Mouse (Mus musculus): ENCODE data around the gene Sp9. TPM values are rescaled to one million over a fixed set of nuclear protein-coding genes. Genes with fewer than 3 reads are reported as not detected.
A peak's percentile ranks its signal among the peaks of the same experiment; 100 is the strongest.

Gene Sp9
- polyA plus RNA-seq, 1 experiment from 2014 or later, result 1.3 TPM

DNA sequence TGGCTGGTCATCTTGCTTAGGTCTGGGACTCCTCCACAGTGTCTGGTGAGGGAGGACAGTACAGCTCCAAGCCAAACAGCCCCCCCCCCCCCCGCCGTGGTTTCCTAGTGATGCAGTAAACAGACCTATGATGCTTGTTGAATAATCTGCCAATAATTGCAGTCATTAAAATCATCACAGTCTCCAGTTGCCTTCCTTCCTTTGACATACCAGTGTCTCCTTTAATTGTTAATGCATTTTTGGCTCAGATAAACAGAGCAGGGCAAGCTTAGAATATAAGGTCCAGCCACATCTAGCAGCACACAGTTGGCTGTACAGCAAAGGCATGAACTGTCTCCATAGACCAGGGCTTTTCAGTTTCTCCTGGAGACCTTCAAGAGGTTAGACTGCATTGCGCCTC lies 4.5 kb upstream of the Sp9 start:
- Histone ChIP-seq H3K4me1 (replicated peaks; ENCODE audit: control insufficient read depth, insufficient read depth, low read length) (peaks cover 4% of the 10 kb centered on the region; the same call in 1 of the 2 replicates), H3K36me3 (replicated peaks; ENCODE audit: control insufficient read depth, insufficient read depth) (no peaks in the 10 kb centered on the region), H3K9me3 (ENCODE audit: control insufficient read depth, low read length) (no peaks in the 10 kb centered on the region), H3K27ac (no peak overlapping the region), H3K4me3 (replicated peaks; ENCODE audit: low read length) (no peak overlapping the region), H3K9ac (no peak overlapping the region), H3K4me2 (replicated peaks) (no peak overlapping the region), H3K27me3 (ENCODE audit: control insufficient read depth, insufficient read depth, low read length) (peaks cover 91% of the 10 kb centered on the region)
- WGBS, result 26% methylated on average over 3 of the region's 3 CpGs
- no peak for ATAC-seq (ENCODE audit: low FRiP score)
- DNase-seq (ENCODE audit: low spot score), result no peak

- no peak for DNase-seq (ENCODE audit: low spot score)
- Histone ChIP-seq H3K27me3 (ENCODE audit: control insufficient read depth, insufficient read depth, low read length) (peaks cover 86% of the 10 kb centered on the region), H3K4me1 (replicated peaks; ENCODE audit: control insufficient read depth, insufficient read depth, low read length) (peaks cover 4% of the 10 kb centered on the region; the same call in 1 of the 2 replicates), H3K36me3 (replicated peaks; ENCODE audit: control insufficient read depth, insufficient read depth) (no peaks in the 10 kb centered on the region), H3K4me3 (replicated peaks; ENCODE audit: low read length) (no peak overlapping the region), H3K9me3 (ENCODE audit: control insufficient read depth, low read length) (no peaks in the 10 kb centered on the region), H3K27ac (no peak overlapping the region), H3K4me2 (replicated peaks) (no peak overlapping the region), H3K9ac (no peak overlapping the region)
- WGBS, result 6% methylated on average over 4 of the region's 4 CpGs
- no peak for ATAC-seq (ENCODE audit: low FRiP score)
These were observed 3.9 kb upstream of the Sp9 start for GRCm38 (mm10) chr2:73267818-73268217.

GRCm38 (mm10) chr2:73268281-73268680 lies 3.4 kb upstream of the Sp9 start:
- H3K9ac ChIP-seq, result no peak overlapping the region
- H3K27ac ChIP-seq, result no peak overlapping the region
- H3K9me3 ChIP-seq (ENCODE audit: control insufficient read depth, low read length), result no peaks in the 10 kb centered on the region
- WGBS, result 4% methylated on average over 12 of the region's 12 CpGs
- no peak for ATAC-seq (ENCODE audit: low FRiP score)
- H3K4me1 ChIP-seq (replicated peaks; ENCODE audit: control insufficient read depth, insufficient read depth, low read length), result peaks cover 4% of the 10 kb centered on the region; the same call in 1 of the 2 replicates
- H3K27me3 ChIP-seq (ENCODE audit: control insufficient read depth, insufficient read depth, low read length), result peaks cover 84% of the 10 kb centered on the region
- no peak overlapping the region for H3K4me3 ChIP-seq (replicated peaks; ENCODE audit: low read length)
- H3K36me3 ChIP-seq (replicated peaks; ENCODE audit: control insufficient read depth, insufficient read depth), result no peaks in the 10 kb centered on the region
- no peak for DNase-seq (ENCODE audit: low spot score)
- no peak overlapping the region for H3K4me2 ChIP-seq (replicated peaks)

GRCm38 (mm10) chr2:73268836-73269395 lies 2.8 kb upstream of the Sp9 start:
- 4% methylated on average over 8 of the region's 8 CpGs for WGBS
- peaks cover 84% of the 10 kb centered on the region for H3K27me3 ChIP-seq (ENCODE audit: control insufficient read depth, insufficient read depth, low read length)
- ATAC-seq (ENCODE audit: low FRiP score) (no peak), DNase-seq (ENCODE audit: low spot score) (no peak)
- H3K36me3 ChIP-seq (replicated peaks; ENCODE audit: control insufficient read depth, insufficient read depth), result no peaks in the 10 kb centered on the region
- no peak overlapping the region for H3K27ac ChIP-seq
- no peaks in the 10 kb centered on the region for H3K9me3 ChIP-seq (ENCODE audit: control insufficient read depth, low read length)
- H3K4me1 ChIP-seq (replicated peaks; ENCODE audit: control insufficient read depth, insufficient read depth, low read length), result peaks cover 6% of the 10 kb centered on the region; the same call in 1 of the 2 replicates
- H3K4me2 ChIP-seq (replicated peaks), result no peak overlapping the region
- no peak overlapping the region for H3K9ac ChIP-seq
- H3K4me3 ChIP-seq (replicated peaks; ENCODE audit: low read length), result no peak overlapping the region

GRCm38 (mm10) chr2:73269666-73270065 lies 2.1 kb upstream of the Sp9 start:
- no peaks in the 10 kb centered on the region for H3K9me3 ChIP-seq (ENCODE audit: control insufficient read depth, low read length)
- H3K27me3 ChIP-seq (ENCODE audit: control insufficient read depth, insufficient read depth, low read length), result peaks cover 79% of the 10 kb centered on the region
- H3K4me2 ChIP-seq (replicated peaks), result no peak overlapping the region
- ATAC-seq (ENCODE audit: low FRiP score), result no peak
- H3K9ac ChIP-seq, result no peak overlapping the region
- under 1% methylated on average over 17 of the region's 17 CpGs for WGBS
- no peaks in the 10 kb centered on the region for H3K36me3 ChIP-seq (replicated peaks; ENCODE audit: control insufficient read depth, insufficient read depth)
- no peak for DNase-seq (ENCODE audit: low spot score)
- H3K4me1 ChIP-seq (replicated peaks; ENCODE audit: control insufficient read depth, insufficient read depth, low read length), result peaks cover 11% of the 10 kb centered on the region; the same call in 1 of the 2 replicates
- H3K27ac ChIP-seq, result no peak overlapping the region
- H3K4me3 ChIP-seq (replicated peaks; ENCODE audit: low read length), result no peak overlapping the region

DNA sequence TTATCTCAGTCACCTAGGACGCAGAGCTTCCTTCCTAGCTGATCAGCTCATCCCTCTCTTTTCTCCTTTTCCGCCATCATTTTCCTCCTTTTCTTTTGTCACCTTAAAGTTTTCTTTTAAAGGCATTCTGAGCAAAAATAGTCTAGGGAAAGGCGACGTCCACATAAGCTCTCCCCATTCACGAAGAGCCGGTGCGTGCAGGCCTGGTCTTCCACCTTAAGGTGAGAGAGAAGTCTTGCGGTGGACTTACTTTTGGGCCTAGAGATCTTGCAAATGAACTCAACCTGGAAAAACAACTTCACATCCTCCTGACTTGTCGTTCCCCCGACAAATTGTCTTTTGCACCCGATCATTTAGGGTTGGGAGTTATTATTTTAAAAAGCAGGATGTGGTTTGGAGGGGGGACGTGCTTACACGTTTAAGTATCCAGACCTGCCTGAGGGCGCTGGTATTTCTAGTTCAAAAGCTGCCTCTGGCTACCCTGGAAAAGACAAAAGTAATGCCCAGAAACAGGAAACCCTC lies 1.6 kb upstream of the Sp9 start:
- Histone ChIP-seq H3K4me1 (replicated peaks; ENCODE audit: control insufficient read depth, insufficient read depth, low read length) (peaks cover 11% of the 10 kb centered on the region; the same call in 1 of the 2 replicates), H3K4me3 (replicated peaks; ENCODE audit: low read length) (no peak overlapping the region), H3K27me3 (ENCODE audit: control insufficient read depth, insufficient read depth, low read length) (peaks cover 74% of the 10 kb centered on the region), H3K36me3 (replicated peaks; ENCODE audit: control insufficient read depth, insufficient read depth) (no peaks in the 10 kb centered on the region), H3K9me3 (ENCODE audit: control insufficient read depth, low read length) (no peaks in the 10 kb centered on the region), H3K4me2 (replicated peaks) (no peak overlapping the region), H3K27ac (no peak overlapping the region), H3K9ac (no peak overlapping the region)
- ATAC-seq (ENCODE audit: low FRiP score) (no peak), DNase-seq (ENCODE audit: low spot score) (no peak)
- WGBS, result 2% methylated on average over 14 of the region's 14 CpGs

DNA sequence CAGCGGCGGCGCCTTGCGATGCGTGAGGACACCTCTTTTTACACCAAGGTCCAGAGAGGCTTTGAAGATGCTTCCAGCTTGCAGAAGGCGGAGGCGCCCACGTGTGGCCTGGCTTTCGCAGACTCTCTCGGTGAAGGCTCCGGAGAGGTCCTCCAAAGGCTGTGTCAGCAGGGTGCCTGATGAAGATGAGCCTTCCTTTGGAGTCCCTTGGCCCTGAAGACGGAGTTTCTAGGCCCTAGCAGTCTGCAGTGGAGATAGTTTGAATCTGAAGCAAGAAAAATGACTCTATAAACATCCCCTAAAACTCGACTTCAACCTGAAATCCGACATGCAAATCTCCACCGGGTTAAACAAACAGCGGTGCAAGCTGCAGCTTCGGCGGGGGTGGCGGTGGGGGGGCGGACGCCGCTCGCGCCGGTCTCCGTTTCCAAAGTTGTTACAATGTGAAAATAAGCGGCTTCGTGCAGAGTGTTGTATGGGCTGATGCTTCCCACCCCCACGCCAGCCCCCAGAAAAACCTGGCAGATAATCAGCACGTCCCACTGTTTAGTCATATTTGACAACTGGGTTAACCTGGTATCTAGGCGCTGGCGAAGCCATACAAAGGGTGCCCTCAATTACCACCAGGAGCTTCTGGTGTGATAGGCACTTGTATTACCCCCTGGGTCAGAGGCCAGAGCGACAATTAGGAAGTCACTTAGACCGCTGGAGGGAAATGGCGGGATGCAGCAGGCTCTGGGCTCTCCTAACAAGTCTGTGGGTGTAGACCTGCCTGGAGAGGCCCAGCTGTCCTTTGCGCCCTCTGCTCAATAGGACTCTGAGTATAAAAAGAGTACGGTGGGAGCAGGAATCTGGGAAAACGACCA lies 899 bp upstream of the Sp9 start:
- Histone ChIP-seq H3K36me3 (replicated peaks; ENCODE audit: control insufficient read depth, insufficient read depth) (no peaks in the 10 kb centered on the region), H3K4me1 (replicated peaks; ENCODE audit: control insufficient read depth, insufficient read depth, low read length) (peaks cover 11% of the 10 kb centered on the region; the same call in 1 of the 2 replicates), H3K4me2 (replicated peaks) (peak overlapping the region; percentile 52), H3K27me3 (ENCODE audit: control insufficient read depth, insufficient read depth, low read length) (peaks cover 71% of the 10 kb centered on the region), H3K9me3 (ENCODE audit: control insufficient read depth, low read length) (no peaks in the 10 kb centered on the region), H3K4me3 (replicated peaks; ENCODE audit: low read length) (no peak overlapping the region), H3K27ac (no peak overlapping the region), H3K9ac (no peak overlapping the region)
- under 1% methylated on average over 38 of the region's 38 CpGs for WGBS
- ATAC-seq (ENCODE audit: low FRiP score), result no peak
- DNase-seq (ENCODE audit: low spot score), result peak; percentile 50

- Histone ChIP-seq H3K4me1 (replicated peaks; ENCODE audit: control insufficient read depth, insufficient read depth, low read length) (peaks cover 14% of the 10 kb centered on the region), H3K4me3 (replicated peaks; ENCODE audit: low read length) (peak overlapping the region; percentile 34), H3K9me3 (ENCODE audit: control insufficient read depth, low read length) (no peaks in the 10 kb centered on the region), H3K27me3 (ENCODE audit: control insufficient read depth, insufficient read depth, low read length) (peaks cover 72% of the 10 kb centered on the region), H3K27ac (no peak overlapping the region), H3K9ac (peak overlapping the region; percentile 47; the same call in 1 of the 2 replicates), H3K4me2 (replicated peaks) (peak overlapping the region; percentile 52), H3K36me3 (replicated peaks; ENCODE audit: control insufficient read depth, insufficient read depth) (no peaks in the 10 kb centered on the region)
- WGBS, result under 1% methylated on average over 54 of the region's 55 CpGs
- ATAC-seq (ENCODE audit: low FRiP score) (no peak), DNase-seq (ENCODE audit: low spot score) (peak; percentile 44)
These were observed 875 bp downstream of the Sp9 start for GRCm38 (mm10) chr2:73272351-73273248.

Data from hindbrain, embryonic 14.5 days (tissue).